Mouse (Mus musculus): ENCODE results near the gene Zfp619. TPM values are rescaled to one million over a fixed set of nuclear protein-coding genes. Genes with fewer than 3 reads are reported as not detected.

The Zfp619 gene
- polyA plus RNA-seq, 1 experiment = 0.51 TPM

DNA sequence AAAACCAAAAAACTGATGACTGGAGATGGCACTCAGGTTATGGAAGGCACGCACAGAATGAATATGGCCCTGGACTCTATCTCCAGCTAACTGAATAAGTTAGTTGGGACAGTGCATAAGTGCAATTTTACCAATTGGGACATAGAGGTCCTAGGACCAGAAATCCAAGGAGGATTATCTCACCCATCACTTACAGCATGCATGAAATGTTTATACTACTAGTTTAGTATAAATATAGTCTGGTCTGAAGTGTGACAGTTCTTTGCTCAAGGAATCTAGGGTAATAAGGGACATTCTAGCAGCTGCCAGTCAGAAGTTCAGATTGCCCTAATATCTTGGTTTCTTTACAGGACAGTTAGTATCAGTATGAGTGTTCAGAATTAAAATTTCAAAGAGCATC is 13.5 kb upstream of the Zfp619 start:
- Histone ChIP-seq H3K27ac (ENCODE audit: control insufficient read depth, insufficient read depth, low read length) (no peak overlapping the region), H3K4me3 (ENCODE audit: control insufficient read depth, insufficient read depth, low read length) (no peak overlapping the region), H3K4me1 (replicated peaks; ENCODE audit: control insufficient read depth, insufficient read depth, low read length) (no peaks in the 10 kb centered on the region), H3K27me3 (ENCODE audit: control insufficient read depth, insufficient read depth, low read length) (no peaks in the 10 kb centered on the region), H3K36me3 (ENCODE audit: control insufficient read depth, insufficient read depth, low read length) (no peaks in the 10 kb centered on the region)
- no peak for DNase-seq
- TF ChIP-seq POLR2A (IDR thresholded peaks at IDR 0.05; ENCODE audit: control insufficient read depth, extremely low read depth, insufficient read depth, low read length, poor library complexity) (no peak), CTCF (IDR thresholded peaks at IDR 0.05; ENCODE audit: borderline replicate concordance, control insufficient read depth, extremely low read depth, insufficient read depth, low read length, poor library complexity) (no peak)
- WGBS = 95% methylated on average over 1 of the region's 1 CpGs

DNA sequence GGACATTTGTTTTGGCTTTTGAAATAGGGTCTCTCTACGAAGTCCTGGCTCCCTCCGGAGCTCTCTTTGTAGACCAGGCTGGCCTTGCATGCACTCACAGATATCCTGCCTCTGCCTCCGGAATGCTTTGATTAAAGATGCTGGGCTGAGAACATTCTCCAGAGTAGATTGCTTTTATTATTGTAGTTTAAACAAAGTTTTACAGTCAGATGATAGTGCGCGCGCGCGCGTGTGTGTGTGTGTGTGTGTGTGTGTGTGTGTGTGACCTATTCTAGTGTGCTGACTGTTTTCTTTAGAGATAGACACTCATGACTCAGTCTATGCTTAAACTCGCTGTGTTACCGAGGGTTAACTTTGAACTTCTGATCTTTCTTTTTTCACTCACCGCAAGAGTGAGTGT is 796 bp downstream of the Zfp619 start:
- H3K27ac ChIP-seq (ENCODE audit: control insufficient read depth, insufficient read depth, low read length) = no peak overlapping the region
- no peak overlapping the region for H3K4me3 ChIP-seq (ENCODE audit: control insufficient read depth, insufficient read depth, low read length)
- 83% methylated on average over 12 of the region's 12 CpGs for WGBS

DNA sequence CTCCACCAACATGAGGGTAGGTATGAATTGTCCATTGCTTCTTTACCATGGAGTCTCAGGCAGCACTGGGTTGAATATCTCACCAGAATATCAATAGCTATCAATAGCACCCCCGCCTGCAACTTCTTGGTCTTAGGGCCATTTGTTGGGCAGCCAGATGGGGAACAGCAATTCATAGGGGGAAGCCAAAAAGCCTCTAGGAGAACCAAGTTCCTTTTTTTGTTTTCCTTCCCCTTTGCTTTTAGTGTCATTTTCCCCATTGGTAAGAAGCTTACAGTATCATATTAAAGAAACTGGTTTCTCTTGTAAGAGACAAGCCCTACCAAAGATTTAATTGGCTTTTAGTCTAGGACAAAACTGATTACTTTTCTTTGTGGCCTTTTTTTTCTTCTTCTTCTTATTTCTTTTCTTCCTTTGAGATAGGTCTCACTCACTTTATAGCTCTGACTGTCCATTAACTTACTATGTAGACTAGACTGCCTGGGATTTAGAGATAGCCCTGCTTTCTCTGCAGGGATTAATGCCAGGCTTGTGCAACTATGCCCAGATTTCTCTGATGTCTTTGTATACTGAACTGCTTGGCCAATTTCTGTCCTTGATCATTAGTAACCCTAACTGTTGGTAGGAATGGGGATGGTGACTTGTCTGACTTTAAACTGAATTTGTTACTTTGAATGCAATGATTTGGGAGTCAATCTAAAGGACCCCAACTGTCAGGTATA is 6.3 kb downstream of the Zfp619 start:
- Histone ChIP-seq H3K4me1 (replicated peaks; ENCODE audit: control insufficient read depth, insufficient read depth, low read length) (no peaks in the 10 kb centered on the region), H3K27ac (ENCODE audit: control insufficient read depth, insufficient read depth, low read length) (no peak overlapping the region), H3K27me3 (ENCODE audit: control insufficient read depth, insufficient read depth, low read length) (no peaks in the 10 kb centered on the region), H3K36me3 (ENCODE audit: control insufficient read depth, insufficient read depth, low read length) (no peaks in the 10 kb centered on the region), H3K4me3 (ENCODE audit: control insufficient read depth, insufficient read depth, low read length) (no peak overlapping the region)
- 40% methylated on average over 1 of the region's 1 CpGs for WGBS
- TF ChIP-seq CTCF (IDR thresholded peaks at IDR 0.05; ENCODE audit: borderline replicate concordance, control insufficient read depth, extremely low read depth, insufficient read depth, low read length, poor library complexity) (no peak), POLR2A (IDR thresholded peaks at IDR 0.05; ENCODE audit: control insufficient read depth, extremely low read depth, insufficient read depth, low read length, poor library complexity) (no peak)
- DNase-seq = no peak

More for the DNA sequence above, 796 bp downstream of the Zfp619 start:
- H3K4me1 ChIP-seq (replicated peaks; ENCODE audit: control insufficient read depth, insufficient read depth, low read length) = no peaks in the 10 kb centered on the region; the same call in 1 of the 2 replicates
- peak; percentile 9 for DNase-seq
- TF ChIP-seq POLR2A (IDR thresholded peaks at IDR 0.05; ENCODE audit: control insufficient read depth, extremely low read depth, insufficient read depth, low read length, poor library complexity) = no peak
- TF ChIP-seq CTCF (IDR thresholded peaks at IDR 0.05; ENCODE audit: borderline replicate concordance, control insufficient read depth, extremely low read depth, insufficient read depth, low read length, poor library complexity) = no peak
- no peaks in the 10 kb centered on the region for H3K27me3 ChIP-seq (ENCODE audit: control insufficient read depth, insufficient read depth, low read length)
- no peaks in the 10 kb centered on the region for H3K36me3 ChIP-seq (ENCODE audit: control insufficient read depth, insufficient read depth, low read length)

DNA sequence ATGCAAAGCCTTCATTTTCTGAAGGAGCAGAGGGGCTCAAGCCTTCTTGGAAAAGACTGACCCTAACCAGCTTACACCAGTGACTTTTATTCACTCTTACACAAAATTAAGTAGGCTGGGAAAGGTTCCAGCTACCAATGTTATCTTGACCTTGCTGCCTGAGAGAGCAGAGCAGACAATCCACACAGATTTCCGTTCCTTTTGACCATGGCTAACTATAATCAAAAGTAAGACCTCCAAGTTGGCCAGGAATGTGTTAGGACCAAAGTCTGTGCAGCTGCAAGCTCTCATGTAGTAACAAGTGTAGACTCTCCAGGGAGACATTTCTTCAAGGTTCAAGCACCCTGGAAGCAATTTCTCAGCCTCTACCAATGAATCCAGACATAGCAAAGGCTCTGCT is 25.6 kb downstream of the Zfp619 start:
- 92% methylated on average over 1 of the region's 1 CpGs for WGBS
- Histone ChIP-seq H3K27me3 (ENCODE audit: control insufficient read depth, insufficient read depth, low read length) (no peaks in the 10 kb centered on the region), H3K27ac (ENCODE audit: control insufficient read depth, insufficient read depth, low read length) (no peak overlapping the region), H3K4me1 (replicated peaks; ENCODE audit: control insufficient read depth, insufficient read depth, low read length) (peaks cover 8% of the 10 kb centered on the region), H3K36me3 (ENCODE audit: control insufficient read depth, insufficient read depth, low read length) (no peaks in the 10 kb centered on the region), H3K4me3 (ENCODE audit: control insufficient read depth, insufficient read depth, low read length) (no peak overlapping the region)
- DNase-seq = no peak
- TF ChIP-seq CTCF (IDR thresholded peaks at IDR 0.05; ENCODE audit: borderline replicate concordance, control insufficient read depth, extremely low read depth, insufficient read depth, low read length, poor library complexity) (no peak), POLR2A (IDR thresholded peaks at IDR 0.05; ENCODE audit: control insufficient read depth, extremely low read depth, insufficient read depth, low read length, poor library complexity) (no peak)

DNA sequence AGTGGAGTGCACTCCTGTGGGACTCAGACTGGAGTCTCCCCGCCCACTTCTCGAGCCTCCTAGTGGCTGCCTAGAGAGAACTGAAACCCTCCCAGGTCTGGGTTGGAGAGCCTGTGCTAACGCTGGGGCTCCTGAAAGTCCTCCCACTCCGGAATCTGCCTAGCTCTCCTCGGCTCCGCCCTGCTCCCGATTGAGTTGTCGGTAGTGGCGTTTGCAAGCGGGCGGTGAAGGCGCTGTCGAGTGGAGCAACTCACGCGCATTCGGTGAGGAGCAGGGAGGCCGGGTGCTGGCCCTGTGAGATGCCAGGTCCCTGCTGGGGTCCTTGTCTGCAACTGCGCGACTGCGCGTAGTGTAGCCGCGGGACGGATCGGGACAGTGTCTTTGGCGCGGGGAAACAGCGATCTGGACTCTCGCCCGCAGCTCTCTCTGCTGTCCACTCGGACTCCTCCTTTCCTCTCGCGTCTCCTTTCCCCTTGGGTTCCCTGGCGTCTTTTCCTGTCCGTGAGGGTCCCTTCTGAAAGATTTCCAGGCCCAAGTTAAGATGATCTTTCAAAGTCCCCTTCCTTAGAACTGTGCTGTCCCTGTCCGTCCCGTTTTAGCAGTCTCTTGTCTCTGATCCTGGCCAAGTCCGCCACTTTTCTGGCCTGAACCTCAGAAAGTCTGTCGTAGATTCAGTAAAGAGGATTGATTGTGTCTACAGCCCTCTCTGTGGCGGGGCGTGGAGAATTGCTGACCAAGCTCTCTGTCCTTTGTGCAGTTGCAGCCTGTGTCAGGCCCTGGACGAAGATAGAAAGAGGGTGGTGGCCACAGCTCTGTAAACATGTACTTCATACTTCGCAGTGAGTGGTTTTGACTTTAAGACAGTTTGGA is 26.9 kb downstream of the Zfp619 start:
- Histone ChIP-seq H3K4me3 (ENCODE audit: control insufficient read depth, insufficient read depth, low read length) (peak overlapping the region; percentile 60), H3K36me3 (ENCODE audit: control insufficient read depth, insufficient read depth, low read length) (no peaks in the 10 kb centered on the region), H3K27me3 (ENCODE audit: control insufficient read depth, insufficient read depth, low read length) (no peaks in the 10 kb centered on the region), H3K27ac (ENCODE audit: control insufficient read depth, insufficient read depth, low read length) (no peak overlapping the region), H3K4me1 (replicated peaks; ENCODE audit: control insufficient read depth, insufficient read depth, low read length) (peaks cover 8% of the 10 kb centered on the region)
- WGBS = 2% methylated on average over 43 of the region's 43 CpGs
- 0 out of 2 replicates have a peak, but pooled peaks have one; percentile 56 for TF ChIP-seq CTCF (IDR thresholded peaks at IDR 0.05; ENCODE audit: borderline replicate concordance, control insufficient read depth, extremely low read depth, insufficient read depth, low read length, poor library complexity)
- no peak; the same call in 1 of the 2 replicates for TF ChIP-seq POLR2A (IDR thresholded peaks at IDR 0.05; ENCODE audit: control insufficient read depth, extremely low read depth, insufficient read depth, low read length, poor library complexity)
- peak; percentile 56 for DNase-seq

DNA sequence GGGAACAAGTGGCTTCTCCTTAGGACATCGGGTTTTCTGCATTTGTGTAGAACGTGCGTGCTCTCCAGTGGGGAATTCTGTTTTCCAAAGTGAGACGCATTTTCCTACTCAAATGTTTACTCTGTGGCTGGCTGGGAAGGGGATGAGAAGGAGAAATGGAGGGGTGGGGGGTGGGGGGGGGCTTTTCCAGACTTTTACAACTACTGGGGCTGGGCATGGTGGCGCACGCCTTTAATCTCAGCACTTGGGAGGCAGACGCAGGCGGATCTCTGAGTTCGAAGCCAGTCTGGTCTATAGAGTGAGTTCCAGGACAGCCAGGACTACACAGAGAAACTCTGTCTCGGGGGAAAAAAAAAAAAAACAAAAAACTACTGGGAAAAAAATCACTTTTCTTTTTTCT is 27.6 kb downstream of the Zfp619 start:
- DNase-seq = no peak
- no peak overlapping the region for H3K27ac ChIP-seq (ENCODE audit: control insufficient read depth, insufficient read depth, low read length)
- no peak overlapping the region for H3K4me3 ChIP-seq (ENCODE audit: control insufficient read depth, insufficient read depth, low read length)
- no peak for TF ChIP-seq CTCF (IDR thresholded peaks at IDR 0.05; ENCODE audit: borderline replicate concordance, control insufficient read depth, extremely low read depth, insufficient read depth, low read length, poor library complexity)
- no peaks in the 10 kb centered on the region for H3K27me3 ChIP-seq (ENCODE audit: control insufficient read depth, insufficient read depth, low read length)
- no peaks in the 10 kb centered on the region for H3K36me3 ChIP-seq (ENCODE audit: control insufficient read depth, insufficient read depth, low read length)
- H3K4me1 ChIP-seq (replicated peaks; ENCODE audit: control insufficient read depth, insufficient read depth, low read length) = peaks cover 8% of the 10 kb centered on the region
- 77% methylated on average over 10 of the region's 10 CpGs for WGBS
